Mouse (Mus musculus): Measurements from ENCODE around the gene Arhgap24. TPM values are rescaled to one million over a fixed set of nuclear protein-coding genes. Genes with fewer than 3 reads are reported as not detected.

The Arhgap24 gene
- polyA plus RNA-seq, 1 experiment from 2014 or later: 10.0 TPM

DNA sequence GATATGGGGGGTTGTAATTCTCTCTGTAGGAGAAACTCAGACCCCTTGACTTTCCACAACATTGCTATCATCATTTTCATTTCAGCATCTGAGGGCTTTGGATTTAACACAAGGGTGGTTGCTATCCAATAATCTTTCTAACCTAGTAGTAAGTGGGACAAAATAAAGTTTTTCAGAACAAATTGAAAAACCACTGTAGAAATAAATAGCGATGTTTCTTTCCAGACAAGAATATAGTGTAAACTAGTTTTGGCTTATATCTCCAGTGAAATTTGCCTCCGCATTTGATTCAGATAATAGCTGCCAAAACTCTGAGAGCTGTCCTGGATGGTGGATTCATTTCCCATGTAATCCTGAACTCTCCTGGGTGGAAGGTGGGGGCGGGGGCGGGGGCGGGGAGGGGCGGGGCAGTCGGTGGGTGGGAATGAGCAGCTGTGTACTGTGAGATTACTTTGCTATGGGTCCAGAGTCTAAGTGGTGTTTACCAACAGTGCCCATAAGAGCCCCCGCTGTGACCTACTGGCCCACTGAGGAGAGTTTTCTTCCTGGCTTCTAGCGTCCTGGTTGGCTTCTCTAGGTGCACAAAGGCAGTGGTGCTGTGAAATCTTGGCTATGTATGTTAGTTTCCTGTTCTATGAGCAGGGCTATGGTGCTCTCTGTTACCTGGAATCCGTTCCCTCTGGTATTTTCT is 2.2 kb downstream of the Arhgap24 start:
- no peak for DNase-seq (ENCODE audit: low spot score)
- H3K4me2 ChIP-seq (ENCODE audit: low read depth, low read length): no peak overlapping the region
- H3K36me3 ChIP-seq (replicated peaks; ENCODE audit: control insufficient read depth, insufficient read depth, low read depth, low read length): no peaks in the 10 kb centered on the region
- no peak overlapping the region for H3K27ac ChIP-seq (replicated peaks; ENCODE audit: low read depth, low read length)
- no peaks in the 10 kb centered on the region for H3K27me3 ChIP-seq (ENCODE audit: control insufficient read depth, insufficient read depth, low read length)
- H3K9ac ChIP-seq (replicated peaks; ENCODE audit: low read length): 0 out of 2 replicates have a peak overlapping the region, but pooled peaks have one; percentile 18
- 42% methylated on average over 10 of the region's 10 CpGs for WGBS
- H3K4me3 ChIP-seq (ENCODE audit: low read depth, low read length): 0 out of 2 replicates have a peak overlapping the region, but pooled peaks have one; percentile 1
- H3K9me3 ChIP-seq (replicated peaks; ENCODE audit: control insufficient read depth, low read length): no peaks in the 10 kb centered on the region
- no peaks in the 10 kb centered on the region for H3K4me1 ChIP-seq (ENCODE audit: control insufficient read depth, insufficient read depth, low read length)
- ATAC-seq (replicated peaks; ENCODE audit: insufficient number of reproducible peaks, low FRiP score, low TSS enrichment, low read depth): no peak

DNA sequence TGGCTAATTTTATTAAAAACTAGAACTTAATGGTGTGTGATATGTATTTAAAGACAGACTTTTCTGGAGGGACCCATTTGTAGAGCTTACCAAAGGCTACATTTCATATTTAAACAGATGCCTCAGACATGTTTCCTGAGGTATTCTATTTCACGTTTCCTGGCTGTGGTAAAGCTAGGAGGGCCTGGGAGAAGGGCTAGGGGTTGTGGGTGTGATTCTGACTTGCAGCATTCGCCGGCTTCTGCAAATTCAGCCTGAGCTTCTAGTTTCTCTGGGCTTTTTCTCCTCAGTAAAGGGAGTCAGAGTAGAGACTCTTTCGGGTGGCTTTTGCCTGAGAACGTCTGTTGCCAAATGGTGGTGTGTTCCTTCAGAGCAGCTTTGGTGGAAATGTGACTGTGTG is 10.4 kb downstream of the Arhgap24 start:
- Histone ChIP-seq H3K9ac (replicated peaks; ENCODE audit: low read length) (no peak overlapping the region), H3K27me3 (ENCODE audit: control insufficient read depth, insufficient read depth, low read length) (no peaks in the 10 kb centered on the region), H3K4me1 (ENCODE audit: control insufficient read depth, insufficient read depth, low read length) (no peaks in the 10 kb centered on the region), H3K4me2 (ENCODE audit: low read depth, low read length) (no peak overlapping the region), H3K27ac (replicated peaks; ENCODE audit: low read depth, low read length) (no peak overlapping the region), H3K36me3 (replicated peaks; ENCODE audit: control insufficient read depth, insufficient read depth, low read depth, low read length) (no peaks in the 10 kb centered on the region), H3K9me3 (replicated peaks; ENCODE audit: control insufficient read depth, low read length) (no peaks in the 10 kb centered on the region), H3K4me3 (ENCODE audit: low read depth, low read length) (no peak overlapping the region)
- no peak for DNase-seq (ENCODE audit: low spot score)
- no peak for ATAC-seq (replicated peaks; ENCODE audit: insufficient number of reproducible peaks, low FRiP score, low TSS enrichment, low read depth)
- WGBS: 73% methylated on average over 5 of the region's 5 CpGs

DNA sequence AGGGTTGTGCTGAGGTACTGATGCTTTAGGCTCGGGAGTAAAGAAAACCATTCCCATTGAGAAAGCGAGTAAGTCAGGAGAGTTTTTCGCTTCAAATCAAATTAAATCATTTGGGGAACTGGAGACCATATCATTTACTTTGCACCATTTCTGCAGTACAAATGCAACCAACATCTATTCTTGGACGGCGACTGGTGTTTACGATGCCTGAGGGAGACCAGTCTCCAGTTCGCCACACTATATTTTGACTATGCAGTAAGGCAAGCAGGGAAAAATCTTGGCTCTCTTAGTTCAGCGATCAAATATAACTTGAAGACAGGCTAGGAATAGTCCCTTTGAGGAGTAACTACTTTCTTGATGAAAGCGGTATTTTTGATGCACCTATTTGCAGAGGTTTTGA is 11.0 kb downstream of the Arhgap24 start:
- DNase-seq (ENCODE audit: low spot score): no peak
- Histone ChIP-seq H3K4me1 (ENCODE audit: control insufficient read depth, insufficient read depth, low read length) (no peaks in the 10 kb centered on the region), H3K9me3 (replicated peaks; ENCODE audit: control insufficient read depth, low read length) (no peaks in the 10 kb centered on the region), H3K4me2 (ENCODE audit: low read depth, low read length) (no peak overlapping the region), H3K27ac (replicated peaks; ENCODE audit: low read depth, low read length) (no peak overlapping the region), H3K4me3 (ENCODE audit: low read depth, low read length) (no peak overlapping the region), H3K36me3 (replicated peaks; ENCODE audit: control insufficient read depth, insufficient read depth, low read depth, low read length) (no peaks in the 10 kb centered on the region), H3K9ac (replicated peaks; ENCODE audit: low read length) (no peak overlapping the region), H3K27me3 (ENCODE audit: control insufficient read depth, insufficient read depth, low read length) (no peaks in the 10 kb centered on the region)
- WGBS: 81% methylated on average over 9 of the region's 9 CpGs
- ATAC-seq (replicated peaks; ENCODE audit: insufficient number of reproducible peaks, low FRiP score, low TSS enrichment, low read depth): no peak

DNA sequence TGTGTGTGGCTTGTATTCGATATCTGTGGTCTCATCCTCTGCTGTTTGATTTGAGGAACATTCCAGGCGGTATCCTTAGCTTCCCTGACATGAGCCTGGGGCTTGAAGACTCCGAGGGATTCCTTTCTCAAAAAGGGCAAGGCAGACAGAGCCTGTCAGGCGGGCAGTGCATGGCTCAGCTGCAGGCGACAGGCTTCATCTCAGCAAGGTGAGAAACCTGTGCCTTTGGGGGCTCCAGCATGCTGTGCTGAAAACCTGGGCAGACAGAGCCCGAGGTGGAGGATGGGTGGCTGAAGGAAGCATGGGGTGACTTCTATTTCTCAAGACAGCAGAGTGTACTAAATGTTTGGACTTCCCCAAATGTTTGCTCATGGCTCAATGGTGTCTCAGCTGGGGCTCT is 13.6 kb downstream of the Arhgap24 start:
- Histone ChIP-seq H3K4me2 (ENCODE audit: low read depth, low read length) (no peak overlapping the region), H3K36me3 (replicated peaks; ENCODE audit: control insufficient read depth, insufficient read depth, low read depth, low read length) (no peaks in the 10 kb centered on the region), H3K27ac (replicated peaks; ENCODE audit: low read depth, low read length) (no peak overlapping the region), H3K27me3 (ENCODE audit: control insufficient read depth, insufficient read depth, low read length) (no peaks in the 10 kb centered on the region), H3K9me3 (replicated peaks; ENCODE audit: control insufficient read depth, low read length) (no peaks in the 10 kb centered on the region), H3K9ac (replicated peaks; ENCODE audit: low read length) (no peak overlapping the region), H3K4me1 (ENCODE audit: control insufficient read depth, insufficient read depth, low read length) (no peaks in the 10 kb centered on the region), H3K4me3 (ENCODE audit: low read depth, low read length) (no peak overlapping the region)
- DNase-seq (ENCODE audit: low spot score) (no peak), ATAC-seq (replicated peaks; ENCODE audit: insufficient number of reproducible peaks, low FRiP score, low TSS enrichment, low read depth) (no peak)
- 46% methylated on average over 6 of the region's 6 CpGs for WGBS

DNA sequence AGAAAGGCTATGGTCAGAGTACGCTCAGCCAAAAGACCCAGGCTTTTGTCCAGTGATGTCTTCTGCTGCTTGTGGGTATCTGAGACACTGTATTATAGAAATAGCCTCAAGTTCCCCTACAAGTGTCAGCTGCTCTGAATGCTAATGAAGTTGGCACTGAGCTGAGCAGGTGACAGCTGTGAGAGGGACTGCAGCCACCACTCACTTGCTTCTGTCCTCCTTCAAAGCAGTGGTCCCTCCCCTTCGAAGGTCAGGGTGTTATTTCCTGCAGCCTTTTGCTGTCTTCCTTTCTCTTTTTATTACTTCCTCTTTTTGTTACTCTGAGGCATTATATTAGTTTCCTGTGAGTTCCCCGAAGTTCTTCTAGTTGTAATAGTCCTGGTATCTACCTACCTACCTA is 16.0 kb downstream of the Arhgap24 start:
- Histone ChIP-seq H3K36me3 (replicated peaks; ENCODE audit: control insufficient read depth, insufficient read depth, low read depth, low read length) (no peaks in the 10 kb centered on the region), H3K4me2 (ENCODE audit: low read depth, low read length) (no peak overlapping the region), H3K27ac (replicated peaks; ENCODE audit: low read depth, low read length) (no peak overlapping the region), H3K9ac (replicated peaks; ENCODE audit: low read length) (no peak overlapping the region), H3K27me3 (ENCODE audit: control insufficient read depth, insufficient read depth, low read length) (no peaks in the 10 kb centered on the region), H3K9me3 (replicated peaks; ENCODE audit: control insufficient read depth, low read length) (no peaks in the 10 kb centered on the region), H3K4me3 (ENCODE audit: low read depth, low read length) (no peak overlapping the region), H3K4me1 (ENCODE audit: control insufficient read depth, insufficient read depth, low read length) (no peaks in the 10 kb centered on the region)
- no peak for ATAC-seq (replicated peaks; ENCODE audit: insufficient number of reproducible peaks, low FRiP score, low TSS enrichment, low read depth)
- 78% methylated on average over 3 of the region's 3 CpGs for WGBS
- DNase-seq (ENCODE audit: low spot score): no peak

DNA sequence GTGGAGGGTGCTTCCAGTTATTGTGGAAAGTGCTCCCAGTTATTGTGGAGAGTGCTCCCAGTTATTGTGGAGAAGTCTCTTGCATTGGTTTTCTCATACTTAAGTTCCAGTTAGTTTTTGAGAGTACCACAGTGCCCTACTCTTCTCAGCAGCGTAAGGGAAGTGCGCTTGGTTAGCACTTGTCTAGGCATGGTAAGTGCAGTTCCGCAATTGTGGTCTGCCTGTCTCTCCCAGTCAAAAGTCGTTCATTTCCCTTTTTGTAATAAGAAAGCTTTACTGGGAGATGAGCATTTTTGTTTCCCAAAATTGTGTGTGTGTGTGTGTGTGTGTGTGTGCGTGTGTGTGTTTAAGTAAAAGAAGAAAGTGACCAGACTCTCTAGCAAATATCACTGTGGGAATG is 17.6 kb downstream of the Arhgap24 start:
- Histone ChIP-seq H3K27ac (replicated peaks; ENCODE audit: low read depth, low read length) (no peak overlapping the region), H3K9ac (replicated peaks; ENCODE audit: low read length) (no peak overlapping the region), H3K27me3 (ENCODE audit: control insufficient read depth, insufficient read depth, low read length) (no peaks in the 10 kb centered on the region), H3K4me1 (ENCODE audit: control insufficient read depth, insufficient read depth, low read length) (no peaks in the 10 kb centered on the region), H3K4me2 (ENCODE audit: low read depth, low read length) (no peak overlapping the region), H3K36me3 (replicated peaks; ENCODE audit: control insufficient read depth, insufficient read depth, low read depth, low read length) (no peaks in the 10 kb centered on the region), H3K4me3 (ENCODE audit: low read depth, low read length) (no peak overlapping the region), H3K9me3 (replicated peaks; ENCODE audit: control insufficient read depth, low read length) (no peaks in the 10 kb centered on the region)
- ATAC-seq (replicated peaks; ENCODE audit: insufficient number of reproducible peaks, low FRiP score, low TSS enrichment, low read depth): no peak
- WGBS: 86% methylated on average over 5 of the region's 5 CpGs
- no peak for DNase-seq (ENCODE audit: low spot score)

DNA sequence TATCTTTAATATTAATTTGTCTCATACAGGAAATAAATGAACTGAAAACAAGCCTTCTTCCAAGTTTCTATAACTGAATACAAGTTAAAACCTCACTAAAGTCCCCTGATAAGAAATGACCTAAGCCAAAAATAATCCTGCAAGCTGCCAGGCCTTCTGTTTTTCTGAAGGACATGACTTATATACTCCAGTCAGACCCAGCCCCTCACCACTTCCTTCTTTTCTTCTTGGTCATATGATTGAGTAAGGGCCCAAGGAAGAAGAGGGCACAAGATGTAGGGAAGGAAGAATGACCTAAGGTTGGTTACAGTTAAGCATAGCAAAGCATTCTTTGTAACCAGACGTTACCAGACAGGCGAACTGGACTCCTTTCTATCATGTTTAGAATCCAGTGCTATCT is 21.1 kb downstream of the Arhgap24 start:
- ATAC-seq (replicated peaks; ENCODE audit: insufficient number of reproducible peaks, low FRiP score, low TSS enrichment, low read depth) (no peak), DNase-seq (ENCODE audit: low spot score) (no peak)
- 90% methylated on average over 2 of the region's 2 CpGs for WGBS
- no peak overlapping the region for H3K9ac ChIP-seq (replicated peaks; ENCODE audit: low read length)
- H3K27me3 ChIP-seq (ENCODE audit: control insufficient read depth, insufficient read depth, low read length): no peaks in the 10 kb centered on the region
- H3K4me1 ChIP-seq (ENCODE audit: control insufficient read depth, insufficient read depth, low read length): no peaks in the 10 kb centered on the region
- H3K27ac ChIP-seq (replicated peaks; ENCODE audit: low read depth, low read length): no peak overlapping the region
- no peak overlapping the region for H3K4me3 ChIP-seq (ENCODE audit: low read depth, low read length)
- H3K4me2 ChIP-seq (ENCODE audit: low read depth, low read length): no peak overlapping the region
- no peaks in the 10 kb centered on the region for H3K9me3 ChIP-seq (replicated peaks; ENCODE audit: control insufficient read depth, low read length)
- no peaks in the 10 kb centered on the region for H3K36me3 ChIP-seq (replicated peaks; ENCODE audit: control insufficient read depth, insufficient read depth, low read depth, low read length)

DNA sequence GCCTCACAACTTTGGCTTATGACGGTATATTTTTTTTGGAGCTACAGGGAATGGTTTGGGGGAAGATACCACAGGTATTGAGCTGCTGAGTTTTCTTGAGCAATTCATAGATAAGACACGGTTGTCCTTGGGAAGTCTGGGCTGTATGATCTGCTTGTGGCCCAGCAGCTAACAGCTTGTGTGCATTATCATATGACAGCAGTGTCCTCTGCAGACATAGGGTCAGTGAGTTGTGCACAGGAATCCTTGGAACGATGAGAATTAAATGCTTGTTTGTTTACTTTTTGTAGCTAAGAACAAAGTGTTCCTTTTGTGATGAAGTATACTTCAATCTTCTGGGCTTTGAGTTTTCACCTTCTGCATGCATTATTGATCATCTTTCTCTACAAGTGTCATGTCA is 21.9 kb downstream of the Arhgap24 start:
- WGBS: 68% methylated on average over 3 of the region's 3 CpGs
- Histone ChIP-seq H3K36me3 (replicated peaks; ENCODE audit: control insufficient read depth, insufficient read depth, low read depth, low read length) (no peaks in the 10 kb centered on the region), H3K9ac (replicated peaks; ENCODE audit: low read length) (no peak overlapping the region), H3K9me3 (replicated peaks; ENCODE audit: control insufficient read depth, low read length) (no peaks in the 10 kb centered on the region), H3K4me3 (ENCODE audit: low read depth, low read length) (no peak overlapping the region), H3K4me1 (ENCODE audit: control insufficient read depth, insufficient read depth, low read length) (no peaks in the 10 kb centered on the region), H3K4me2 (ENCODE audit: low read depth, low read length) (no peak overlapping the region), H3K27ac (replicated peaks; ENCODE audit: low read depth, low read length) (no peak overlapping the region), H3K27me3 (ENCODE audit: control insufficient read depth, insufficient read depth, low read length) (no peaks in the 10 kb centered on the region)
- ATAC-seq (replicated peaks; ENCODE audit: insufficient number of reproducible peaks, low FRiP score, low TSS enrichment, low read depth) (no peak), DNase-seq (ENCODE audit: low spot score) (no peak)

All from embryonic facial prominence, embryonic 11.5 days (tissue).